Mouse (Mus musculus): Measurements from ENCODE around the gene Cdk11b. TPM values are rescaled to one million over a fixed set of nuclear protein-coding genes. Genes with fewer than 3 reads are reported as not detected.

Cdk11b gene
- total and polyA plus RNA-seq, 2 experiments from 2014 or later = 16.5 to 65.5 TPM

- Histone ChIP-seq H3K27ac (no peak overlapping the region), H3K9me3 (ENCODE audit: low read length) (no peaks in the 10 kb centered on the region), H3K4me2 (ENCODE audit: low read depth, low read length) (no peak overlapping the region), H3K36me3 (ENCODE audit: insufficient read depth, low read length) (peaks cover 3% of the 10 kb centered on the region), H3K4me1 (ENCODE audit: insufficient read depth, low read length) (0 out of 2 replicates have a peak, but pooled peaks cover 4% of the 10 kb centered on the region), H3K27me3 (ENCODE audit: insufficient read depth, low read length) (no peaks in the 10 kb centered on the region), H3K4me3 (ENCODE audit: low read length) (no peak overlapping the region), H3K9ac (replicated peaks; ENCODE audit: low read length) (no peak overlapping the region)
- DNase-seq (ENCODE audit: low spot score) (no peak), ATAC-seq (no peak)
- 92% methylated on average over 4 of the region's 4 CpGs for WGBS
- no peak for TF ChIP-seq CTCF (IDR thresholded peaks at IDR 0.05; ENCODE audit: low read depth)
Measured at GRCm38 (mm10) chr4:155605132-155605531, 19.5 kb upstream of the Cdk11b start.

- no peaks in the 10 kb centered on the region for H3K27me3 ChIP-seq (ENCODE audit: insufficient read depth, low read length)
- H3K36me3 ChIP-seq (ENCODE audit: insufficient read depth, low read length) = peaks cover 12% of the 10 kb centered on the region
- no peak overlapping the region for H3K4me2 ChIP-seq (ENCODE audit: low read depth, low read length)
- no peaks in the 10 kb centered on the region for H3K9me3 ChIP-seq (ENCODE audit: low read length)
- DNase-seq (ENCODE audit: low spot score) (no peak), ATAC-seq (no peak)
- H3K4me1 ChIP-seq (ENCODE audit: insufficient read depth, low read length) = 0 out of 2 replicates have a peak, but pooled peaks cover 4% of the 10 kb centered on the region
- no peak overlapping the region for H3K27ac ChIP-seq
- WGBS = 72% methylated on average over 2 of the region's 2 CpGs
- no peak overlapping the region for H3K4me3 ChIP-seq (ENCODE audit: low read length)
- no peak for TF ChIP-seq CTCF (IDR thresholded peaks at IDR 0.05; ENCODE audit: low read depth)
- H3K9ac ChIP-seq (replicated peaks; ENCODE audit: low read length) = no peak overlapping the region
Measured at GRCm38 (mm10) chr4:155606825-155607224, 17.8 kb upstream of the Cdk11b start.

- no peaks in the 10 kb centered on the region for H3K4me1 ChIP-seq (ENCODE audit: insufficient read depth, low read length)
- no peak for ATAC-seq
- TF ChIP-seq CTCF (IDR thresholded peaks at IDR 0.05; ENCODE audit: low read depth) = no peak
- no peak overlapping the region for H3K4me2 ChIP-seq (ENCODE audit: low read depth, low read length)
- H3K27ac ChIP-seq = no peak overlapping the region
- H3K36me3 ChIP-seq (ENCODE audit: insufficient read depth, low read length) = peaks cover 51% of the 10 kb centered on the region
- H3K27me3 ChIP-seq (ENCODE audit: insufficient read depth, low read length) = no peaks in the 10 kb centered on the region
- WGBS = 90% methylated on average over 3 of the region's 3 CpGs
- DNase-seq (ENCODE audit: low spot score) = no peak
- H3K4me3 ChIP-seq (ENCODE audit: low read length) = no peak overlapping the region
- no peak overlapping the region for H3K9ac ChIP-seq (replicated peaks; ENCODE audit: low read length)
- no peaks in the 10 kb centered on the region for H3K9me3 ChIP-seq (ENCODE audit: low read length)
Measured at GRCm38 (mm10) chr4:155611860-155612259, 12.8 kb upstream of the Cdk11b start.

- Histone ChIP-seq H3K9me3 (ENCODE audit: low read length) (no peaks in the 10 kb centered on the region), H3K4me2 (ENCODE audit: low read depth, low read length) (no peak overlapping the region), H3K36me3 (ENCODE audit: insufficient read depth, low read length) (peaks cover 64% of the 10 kb centered on the region), H3K4me1 (ENCODE audit: insufficient read depth, low read length) (no peaks in the 10 kb centered on the region), H3K27ac (no peak overlapping the region), H3K27me3 (ENCODE audit: insufficient read depth, low read length) (no peaks in the 10 kb centered on the region), H3K9ac (replicated peaks; ENCODE audit: low read length) (no peak overlapping the region), H3K4me3 (ENCODE audit: low read length) (no peak overlapping the region)
- 96% methylated on average over 3 of the region's 3 CpGs for WGBS
- no peak for TF ChIP-seq CTCF (IDR thresholded peaks at IDR 0.05; ENCODE audit: low read depth)
- DNase-seq (ENCODE audit: low spot score) = no peak
- no peak for ATAC-seq
Measured at GRCm38 (mm10) chr4:155613264-155613663, 11.4 kb upstream of the Cdk11b start.

GRCm38 (mm10) chr4:155618321-155618720 is 6.3 kb upstream of the Cdk11b start:
- Histone ChIP-seq H3K4me2 (ENCODE audit: low read depth, low read length) (no peak overlapping the region), H3K4me1 (ENCODE audit: insufficient read depth, low read length) (no peaks in the 10 kb centered on the region), H3K27ac (no peak overlapping the region), H3K4me3 (ENCODE audit: low read length) (no peak overlapping the region), H3K36me3 (ENCODE audit: insufficient read depth, low read length) (peaks cover 64% of the 10 kb centered on the region), H3K27me3 (ENCODE audit: insufficient read depth, low read length) (no peaks in the 10 kb centered on the region), H3K9ac (replicated peaks; ENCODE audit: low read length) (no peak overlapping the region), H3K9me3 (ENCODE audit: low read length) (no peaks in the 10 kb centered on the region)
- 92% methylated on average over 5 of the region's 5 CpGs for WGBS
- ATAC-seq (no peak), DNase-seq (ENCODE audit: low spot score) (no peak)
- TF ChIP-seq CTCF (IDR thresholded peaks at IDR 0.05; ENCODE audit: low read depth) = no peak

GRCm38 (mm10) chr4:155630267-155630666 is 5.6 kb downstream of the Cdk11b start:
- 87% methylated on average over 6 of the region's 6 CpGs for WGBS
- Histone ChIP-seq H3K9me3 (ENCODE audit: low read length) (no peaks in the 10 kb centered on the region), H3K27ac (no peak overlapping the region), H3K4me2 (ENCODE audit: low read depth, low read length) (no peak overlapping the region), H3K36me3 (ENCODE audit: insufficient read depth, low read length) (peaks cover 49% of the 10 kb centered on the region), H3K4me3 (ENCODE audit: low read length) (no peak overlapping the region), H3K9ac (replicated peaks; ENCODE audit: low read length) (no peak overlapping the region), H3K27me3 (ENCODE audit: insufficient read depth, low read length) (no peaks in the 10 kb centered on the region), H3K4me1 (ENCODE audit: insufficient read depth, low read length) (no peaks in the 10 kb centered on the region)
- ATAC-seq (no peak), DNase-seq (ENCODE audit: low spot score) (no peak)
- TF ChIP-seq CTCF (IDR thresholded peaks at IDR 0.05; ENCODE audit: low read depth) = no peak

- H3K27me3 ChIP-seq (ENCODE audit: insufficient read depth, low read length) = no peaks in the 10 kb centered on the region
- H3K27ac ChIP-seq = no peak overlapping the region
- no peak for ATAC-seq
- peaks cover 79% of the 10 kb centered on the region for H3K36me3 ChIP-seq (ENCODE audit: insufficient read depth, low read length)
- H3K9me3 ChIP-seq (ENCODE audit: low read length) = no peaks in the 10 kb centered on the region
- no peaks in the 10 kb centered on the region for H3K4me1 ChIP-seq (ENCODE audit: insufficient read depth, low read length)
- no peak for DNase-seq (ENCODE audit: low spot score)
- H3K4me3 ChIP-seq (ENCODE audit: low read length) = no peak overlapping the region
- TF ChIP-seq CTCF (IDR thresholded peaks at IDR 0.05; ENCODE audit: low read depth) = no peak
- no peak overlapping the region for H3K4me2 ChIP-seq (ENCODE audit: low read depth, low read length)
- H3K9ac ChIP-seq (replicated peaks; ENCODE audit: low read length) = no peak overlapping the region
Measured at GRCm38 (mm10) chr4:155635766-155636499, 11.3 kb downstream of the Cdk11b start.

Data from hindbrain, postnatal 0 days (tissue).